Mouse (Mus musculus): ENCODE results near the gene Igsf9.

GRCm38 (mm10) chr1:172500451-172501370 is 19.1 kb downstream of the Igsf9 start:
- TF ChIP-seq CTCF (IDR thresholded peaks at IDR 0.05 in 2 of 3, conservative IDR thresholded peaks at IDR 0.05 in 1 of 3; ENCODE audit: control insufficient read depth in 1 of 3, insufficient read depth in 1 of 3, low read depth in 2 of 3, low read length in 3 of 3, poor library complexity in 1 of 3, severe bottlenecking in 1 of 3) (no peak), E2F4 (IDR thresholded peaks at IDR 0.05; ENCODE audit: borderline replicate concordance, low read depth, low read length) (no peak), CHD1 (IDR thresholded peaks at IDR 0.05; ENCODE audit: low read depth, low read length) (no peak), SIN3A (IDR thresholded peaks at IDR 0.05; ENCODE audit: low read length) (peak; percentile 75), TCF12 (IDR thresholded peaks at IDR 0.05; ENCODE audit: low read depth, low read length) (peak; percentile 40; the same call in 1 of the 2 replicates), EP300 (IDR thresholded peaks at IDR 0.05; ENCODE audit: low read depth in 1 of 2, low read length in 2 of 2) (peak in 1 of 2 experiments; percentile 67; a peak in 2 of 4 replicates), HCFC1 (IDR thresholded peaks at IDR 0.05; ENCODE audit: low read depth, low read length) (no peak; the same call in 1 of the 2 replicates), JUND (IDR thresholded peaks at IDR 0.05; ENCODE audit: low read depth, low read length) (no peak), SMC3 (IDR thresholded peaks at IDR 0.05; ENCODE audit: low read depth, low read length) (no peak), POLR2AphosphoS2 (IDR thresholded peaks at IDR 0.05; ENCODE audit: low read length) (no peak; the same call in 1 of the 2 replicates), MAX (IDR thresholded peaks at IDR 0.05; ENCODE audit: low read length) (peak; percentile 39; the same call in 1 of the 2 replicates), USF1 (IDR thresholded peaks at IDR 0.05; ENCODE audit: low read depth, low read length) (0 out of 2 replicates have a peak, but pooled peaks have one; percentile 13), POLR2A (IDR thresholded peaks at IDR 0.05; ENCODE audit: control insufficient read depth in 1 of 2, insufficient read depth in 1 of 2, low read depth in 1 of 2, low read length in 2 of 2, poor library complexity in 1 of 2) (peak in 1 of 2 experiments; percentile 17; a peak in 2 of 4 replicates)
